Mouse (Mus musculus): ENCODE measurements at regions not wholly inside any gene's neighbourhood (a gene's known extent, or its start where the extent isn't known, plus 50 kb on each side); places are given as distances from the start of the nearest gene placed in this dataset.

- DNase-seq (ENCODE audit: low spot score): no peak
Measured at GRCm38 (mm10) chr8:10712118-10712689, 296.1 kb downstream of the Irs2 start.

GRCm38 (mm10) chr8:10711474-10711873 is 296.8 kb downstream of the Irs2 start:
- DNase-seq (ENCODE audit: low spot score): no peak

- DNase-seq (ENCODE audit: low spot score): no peak
Measured at GRCm38 (mm10) chr8:10708509-10708908, 299.7 kb downstream of the Irs2 start.

- no peak for DNase-seq (ENCODE audit: low spot score)
Measured at GRCm38 (mm10) chr8:10707122-10707521, 301.1 kb downstream of the Irs2 start.

- no peak for DNase-seq (ENCODE audit: low spot score)
Measured at GRCm38 (mm10) chr8:10705909-10706308, 302.3 kb downstream of the Irs2 start.

- no peak for DNase-seq (ENCODE audit: low spot score)
Measured at GRCm38 (mm10) chr8:10702755-10703154, 305.5 kb downstream of the Irs2 start.

GRCm38 (mm10) chr8:10702248-10702647 is 306.0 kb downstream of the Irs2 start:
- DNase-seq (ENCODE audit: low spot score): no peak

GRCm38 (mm10) chr8:10701648-10702061 is 306.6 kb downstream of the Irs2 start:
- DNase-seq (ENCODE audit: low spot score): no peak

- no peak for DNase-seq (ENCODE audit: low spot score)
Measured at GRCm38 (mm10) chr8:10701226-10701625, 307.0 kb downstream of the Irs2 start.

- no peak for DNase-seq (ENCODE audit: low spot score)
Measured at GRCm38 (mm10) chr8:10699669-10700068, 308.6 kb downstream of the Irs2 start.

- no peak for DNase-seq (ENCODE audit: low spot score)
Measured at GRCm38 (mm10) chr8:10695181-10695580, 313.1 kb downstream of the Irs2 start.

- DNase-seq (ENCODE audit: low spot score): no peak
Measured at GRCm38 (mm10) chr8:10690659-10691058, 317.6 kb downstream of the Irs2 start.

- no peak for DNase-seq (ENCODE audit: low spot score)
Measured at GRCm38 (mm10) chr8:10689881-10690280, 318.4 kb downstream of the Irs2 start.

GRCm38 (mm10) chr8:10687867-10688561 is 320.2 kb downstream of the Irs2 start:
- no peak for DNase-seq (ENCODE audit: low spot score)
